Mouse (Mus musculus): ENCODE results near the gene Atxn1. TPM values are rescaled to one million over a fixed set of nuclear protein-coding genes. Genes with fewer than 3 reads are reported as not detected.
A peak's percentile ranks its signal among the peaks of the same experiment; 100 is the strongest.

The Atxn1 gene
- polyA plus RNA-seq, 1 experiment: 23.0 TPM

GRCm38 (mm10) chr13:45715583-45716180 lies 249.1 kb downstream of the Atxn1 start:
- no peak overlapping the region for H3K27ac ChIP-seq (ENCODE audit: insufficient read depth, low read depth, low read length)
- TF ChIP-seq CTCF (IDR thresholded peaks at IDR 0.05; ENCODE audit: low read depth, low read length) (no peak), POLR2A (IDR thresholded peaks at IDR 0.05; ENCODE audit: borderline replicate concordance, low read depth, low read length) (no peak)
- H3K4me3 ChIP-seq (ENCODE audit: insufficient read depth, low read length): no peak overlapping the region
- H3K4me1 ChIP-seq (ENCODE audit: control insufficient read depth, insufficient read depth, low read length): peaks cover 12% of the 10 kb centered on the region

GRCm38 (mm10) chr13:45710041-45710440 lies 254.8 kb downstream of the Atxn1 start:
- Histone ChIP-seq H3K4me1 (ENCODE audit: control insufficient read depth, insufficient read depth, low read length) (no peaks in the 10 kb centered on the region), H3K27ac (ENCODE audit: insufficient read depth, low read depth, low read length) (no peak overlapping the region), H3K4me3 (ENCODE audit: insufficient read depth, low read length) (no peak overlapping the region)
- no peak for TF ChIP-seq CTCF (IDR thresholded peaks at IDR 0.05; ENCODE audit: low read depth, low read length)
- TF ChIP-seq POLR2A (IDR thresholded peaks at IDR 0.05; ENCODE audit: borderline replicate concordance, low read depth, low read length): no peak

- no peak for TF ChIP-seq CTCF (IDR thresholded peaks at IDR 0.05; ENCODE audit: low read depth, low read length)
- TF ChIP-seq POLR2A (IDR thresholded peaks at IDR 0.05; ENCODE audit: borderline replicate concordance, low read depth, low read length): no peak
Observed at GRCm38 (mm10) chr13:45709402-45709801, 255.4 kb downstream of the Atxn1 start.

GRCm38 (mm10) chr13:45701296-45701790 lies 263.5 kb downstream of the Atxn1 start:
- peaks cover 5% of the 10 kb centered on the region for H3K4me1 ChIP-seq (ENCODE audit: control insufficient read depth, insufficient read depth, low read length)
- H3K27ac ChIP-seq (ENCODE audit: insufficient read depth, low read depth, low read length): no peak overlapping the region
- TF ChIP-seq CTCF (IDR thresholded peaks at IDR 0.05; ENCODE audit: low read depth, low read length): no peak
- no peak for TF ChIP-seq POLR2A (IDR thresholded peaks at IDR 0.05; ENCODE audit: borderline replicate concordance, low read depth, low read length)
- no peak overlapping the region for H3K4me3 ChIP-seq (ENCODE audit: insufficient read depth, low read length)

More at GRCm38 (mm10) chr13:45709402-45709801, 255.4 kb downstream of the Atxn1 start:
- H3K4me1 ChIP-seq (ENCODE audit: control insufficient read depth, insufficient read depth, low read length): no peaks in the 10 kb centered on the region
- no peak overlapping the region for H3K27ac ChIP-seq (ENCODE audit: insufficient read depth, low read depth, low read length)
- no peak overlapping the region for H3K4me3 ChIP-seq (ENCODE audit: insufficient read depth, low read length)

GRCm38 (mm10) chr13:45698982-45699381 lies 265.8 kb downstream of the Atxn1 start:
- TF ChIP-seq POLR2A (IDR thresholded peaks at IDR 0.05; ENCODE audit: borderline replicate concordance, low read depth, low read length): no peak
- no peak for TF ChIP-seq CTCF (IDR thresholded peaks at IDR 0.05; ENCODE audit: low read depth, low read length)
- H3K4me1 ChIP-seq (ENCODE audit: control insufficient read depth, insufficient read depth, low read length): peaks cover 8% of the 10 kb centered on the region
- no peak overlapping the region for H3K27ac ChIP-seq (ENCODE audit: insufficient read depth, low read depth, low read length)
- H3K4me3 ChIP-seq (ENCODE audit: insufficient read depth, low read length): no peak overlapping the region

GRCm38 (mm10) chr13:45696009-45696408 lies 268.8 kb downstream of the Atxn1 start:
- TF ChIP-seq CTCF (IDR thresholded peaks at IDR 0.05; ENCODE audit: low read depth, low read length) (peak; percentile 22; the same call in 1 of the 2 replicates), POLR2A (IDR thresholded peaks at IDR 0.05; ENCODE audit: borderline replicate concordance, low read depth, low read length) (no peak)
- H3K4me3 ChIP-seq (ENCODE audit: insufficient read depth, low read length): no peak overlapping the region
- H3K27ac ChIP-seq (ENCODE audit: insufficient read depth, low read depth, low read length): no peak overlapping the region
- H3K4me1 ChIP-seq (ENCODE audit: control insufficient read depth, insufficient read depth, low read length): peaks cover 24% of the 10 kb centered on the region

- H3K27ac ChIP-seq (ENCODE audit: insufficient read depth, low read depth, low read length): no peak overlapping the region
- H3K4me3 ChIP-seq (ENCODE audit: insufficient read depth, low read length): no peak overlapping the region
- peaks cover 26% of the 10 kb centered on the region for H3K4me1 ChIP-seq (ENCODE audit: control insufficient read depth, insufficient read depth, low read length)
- TF ChIP-seq POLR2A (IDR thresholded peaks at IDR 0.05; ENCODE audit: borderline replicate concordance, low read depth, low read length) (no peak), CTCF (IDR thresholded peaks at IDR 0.05; ENCODE audit: low read depth, low read length) (no peak)
Observed at GRCm38 (mm10) chr13:45694921-45695437, 269.8 kb downstream of the Atxn1 start.

GRCm38 (mm10) chr13:45693953-45694352 lies 270.9 kb downstream of the Atxn1 start:
- H3K4me3 ChIP-seq (ENCODE audit: insufficient read depth, low read length): peak overlapping the region; percentile 14; the same call in 1 of the 2 replicates
- TF ChIP-seq CTCF (IDR thresholded peaks at IDR 0.05; ENCODE audit: low read depth, low read length) (no peak), POLR2A (IDR thresholded peaks at IDR 0.05; ENCODE audit: borderline replicate concordance, low read depth, low read length) (no peak)
- H3K4me1 ChIP-seq (ENCODE audit: control insufficient read depth, insufficient read depth, low read length): peaks cover 22% of the 10 kb centered on the region
- peak overlapping the region; percentile 63 for H3K27ac ChIP-seq (ENCODE audit: insufficient read depth, low read depth, low read length)

GRCm38 (mm10) chr13:45693534-45693933 lies 271.3 kb downstream of the Atxn1 start:
- peaks cover 22% of the 10 kb centered on the region for H3K4me1 ChIP-seq (ENCODE audit: control insufficient read depth, insufficient read depth, low read length)
- peak overlapping the region; percentile 14; the same call in 1 of the 2 replicates for H3K4me3 ChIP-seq (ENCODE audit: insufficient read depth, low read length)
- H3K27ac ChIP-seq (ENCODE audit: insufficient read depth, low read depth, low read length): peak overlapping the region; percentile 63
- TF ChIP-seq POLR2A (IDR thresholded peaks at IDR 0.05; ENCODE audit: borderline replicate concordance, low read depth, low read length) (no peak), CTCF (IDR thresholded peaks at IDR 0.05; ENCODE audit: low read depth, low read length) (no peak)

- TF ChIP-seq POLR2A (IDR thresholded peaks at IDR 0.05; ENCODE audit: borderline replicate concordance, low read depth, low read length): no peak
- TF ChIP-seq CTCF (IDR thresholded peaks at IDR 0.05; ENCODE audit: low read depth, low read length): no peak
- Histone ChIP-seq H3K4me1 (ENCODE audit: control insufficient read depth, insufficient read depth, low read length) (peaks cover 22% of the 10 kb centered on the region), H3K27ac (ENCODE audit: insufficient read depth, low read depth, low read length) (peak overlapping the region; percentile 63), H3K4me3 (ENCODE audit: insufficient read depth, low read length) (peak overlapping the region; percentile 7; the same call in 1 of the 2 replicates)
Observed at GRCm38 (mm10) chr13:45693126-45693525, 271.7 kb downstream of the Atxn1 start.
